Mouse (Mus musculus) neural tube, embryonic 14.5 days (tissue): ENCODE data around the gene Mef2d. TPM values are rescaled to one million over a fixed set of nuclear protein-coding genes. Genes with fewer than 3 reads are reported as not detected.
A peak's percentile ranks its signal among the peaks of the same experiment; 100 is the strongest.

Experiments
- ATAC-seq: fragments of 200-750 bp; cut with Nextera tagmentation; 2 replicates; pipeline ENCODE4 v1.8.0; 2017; ENCODE audit warnings: low read depth, mild to moderate bottlenecking, moderate TSS enrichment, moderate library complexity
- H3K27ac ChIP-seq: fragments of 300-500 bp; sonication (generic); 2 replicates; pipeline ENCODE4 v1.5.1; 2014; ENCODE audit warnings: low read depth, mild to moderate bottlenecking, control low read depth, low read length, moderate library complexity, mixed read lengths
- H3K27me3 ChIP-seq: fragments of 300-500 bp; sonication (generic); 2 replicates; pipeline ENCODE4 v1.6.1; 2014; ENCODE audit warnings: low read length; ENCODE audit not compliant: control insufficient read depth, insufficient read depth
- H3K36me3 ChIP-seq: fragments of 300-500 bp; sonication (generic); 2 replicates; pipeline ENCODE4 v1.6.1; 2014; ENCODE audit warnings: low read length, mixed read lengths; ENCODE audit not compliant: control insufficient read depth, insufficient read depth
- H3K4me1 ChIP-seq: fragments of 300-500 bp; sonication (generic); 2 replicates; pipeline ENCODE4 v1.6.1; 2014; ENCODE audit warnings: low read length; ENCODE audit not compliant: control insufficient read depth, insufficient read depth
- H3K4me2 ChIP-seq: fragments of 300-500 bp; sonication (generic); 2 replicates; pipeline ENCODE4 v1.6.1; 2014; ENCODE audit warnings: mild to moderate bottlenecking, low read depth, low read length, control low read depth
- H3K4me3 ChIP-seq: fragments of 300-500 bp; sonication (generic); 2 replicates; pipeline ENCODE4 v1.5.1; 2014; ENCODE audit warnings: low read depth, low read length, control low read depth, mixed read lengths
- H3K9ac ChIP-seq: fragments of 300-500 bp; sonication (generic); replicated peaks from 2 replicates; pipeline ENCODE4 v1.6.1; 2014; ENCODE audit warnings: low read depth, mild to moderate bottlenecking, control low read depth, low read length, mixed read lengths
- H3K9me3 ChIP-seq: fragments of 300-500 bp; sonication (generic); 2 replicates; pipeline ENCODE4 v1.6.1; 2016; ENCODE audit warnings: low read length; ENCODE audit not compliant: control insufficient read depth
- WGBS: fragments of 180-500 bp; shearing (Covaris S2); extraction: QIAGEN DNeasy Blood & Tissue Kit; methylation state at CpG from one replicate; pipeline ENCODE4 v1.1.7; 2014; 5-methylcytosine and 5-hydroxymethylcytosine counted together
- polyA plus RNA-seq: library from polyadenylated mRNA; unstranded; fragments of >200 nt; fragmentation: Nextera tagmentation; extraction: Ambion mirVana; gene quantifications from 2 replicates; pipeline ENCODE4 v1.2.1, GENCODE M21; 2014

Mef2d gene
- polyA plus RNA-seq, 1 experiment from 2014 or later: 19.6 TPM

DNA sequence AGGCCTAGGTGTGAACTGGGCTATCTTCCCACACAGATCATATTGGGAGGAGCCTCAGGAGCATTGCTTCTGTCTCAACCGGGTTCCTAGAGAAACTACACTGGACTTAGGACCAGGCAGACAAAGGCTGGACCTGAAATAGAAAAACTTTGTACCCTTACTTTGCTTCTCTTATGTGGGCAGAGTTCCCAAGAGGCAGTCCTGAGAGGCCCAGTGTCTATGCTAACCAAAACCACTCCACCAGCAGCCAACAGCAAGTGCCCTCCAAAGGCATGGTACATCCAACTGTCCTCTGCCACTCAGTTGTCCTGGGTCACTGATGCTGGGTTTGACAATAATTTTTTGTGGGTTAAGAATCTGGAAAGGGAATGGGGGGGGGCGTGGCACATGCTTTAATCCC, 9.7 kb upstream of the Mef2d start:
- WGBS: 78% methylated on average over 2 of the region's 2 CpGs
- H3K9ac ChIP-seq: no peak overlapping the region
- no peaks in the 10 kb centered on the region for H3K4me1 ChIP-seq

DNA sequence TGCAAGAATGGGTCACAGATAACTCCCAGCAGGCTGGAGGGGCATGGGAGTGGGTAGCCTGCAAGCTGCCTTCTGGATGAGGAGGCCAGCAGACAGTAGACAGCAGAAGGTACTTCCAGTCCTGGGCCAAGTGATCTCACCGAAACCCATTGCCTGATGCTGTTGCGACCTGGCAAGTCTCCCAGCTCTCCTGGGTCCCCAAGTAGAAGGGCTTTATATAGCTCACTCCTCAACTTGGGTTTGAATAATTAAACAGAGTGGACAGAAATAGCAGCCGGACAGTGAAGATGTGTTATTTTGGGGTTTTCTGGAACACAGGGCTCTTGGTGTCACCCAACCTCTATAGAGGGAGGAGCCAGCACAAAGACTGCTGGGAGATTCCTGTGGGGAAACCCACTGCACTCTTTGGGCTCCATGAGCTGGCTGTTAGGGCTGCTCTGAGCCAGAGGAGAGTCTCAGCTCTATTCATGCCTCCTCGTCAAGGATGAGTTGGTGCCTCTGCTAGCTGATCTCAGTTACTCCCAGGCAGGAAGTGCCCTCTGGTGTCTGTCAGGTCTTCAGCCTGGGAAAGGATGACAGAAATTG, 8.9 kb upstream of the Mef2d start:
- H3K9ac ChIP-seq: no peak overlapping the region
- 63% methylated on average over 4 of the region's 4 CpGs for WGBS
- no peaks in the 10 kb centered on the region for H3K36me3 ChIP-seq

More for the DNA sequence above, 9.7 kb upstream of the Mef2d start:
- Histone ChIP-seq H3K4me3 (no peak overlapping the region), H3K9me3 (no peaks in the 10 kb centered on the region), H3K27ac (no peak overlapping the region), H3K27me3 (no peaks in the 10 kb centered on the region), H3K36me3 (no peaks in the 10 kb centered on the region), H3K4me2 (no peak overlapping the region)
- no peak for ATAC-seq

DNA sequence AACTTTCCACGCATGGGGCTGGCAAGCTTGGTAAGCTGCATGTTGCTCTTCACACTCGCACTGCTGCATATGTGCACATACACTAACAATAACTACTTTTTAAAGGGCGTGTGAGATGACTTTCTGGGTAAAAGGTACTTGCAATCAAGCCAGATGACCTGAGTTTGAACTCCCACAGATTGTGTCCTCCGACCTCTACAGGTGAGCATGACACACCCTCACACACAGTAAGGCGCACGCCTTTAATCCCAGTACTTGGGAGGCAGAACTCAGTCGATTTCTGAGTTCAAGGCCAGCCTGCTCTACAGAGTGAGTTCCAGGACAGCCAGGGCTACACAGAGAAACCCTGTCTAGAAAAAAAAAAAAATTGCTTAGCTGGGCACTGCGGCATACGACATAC, 5.8 kb upstream of the Mef2d start:
- H3K4me2 ChIP-seq: no peak overlapping the region
- H3K9ac ChIP-seq: no peak overlapping the region
- 88% methylated on average over 9 of the region's 9 CpGs for WGBS
- ATAC-seq: no peak
- H3K4me3 ChIP-seq: no peak overlapping the region
- H3K4me1 ChIP-seq: peaks cover 13% of the 10 kb centered on the region
- no peaks in the 10 kb centered on the region for H3K36me3 ChIP-seq
- H3K27ac ChIP-seq: no peak overlapping the region
- no peaks in the 10 kb centered on the region for H3K9me3 ChIP-seq
- peaks cover 4% of the 10 kb centered on the region; the same call in 1 of the 2 replicates for H3K27me3 ChIP-seq

More for the DNA sequence above, 8.9 kb upstream of the Mef2d start:
- H3K9me3 ChIP-seq: no peaks in the 10 kb centered on the region
- H3K27ac ChIP-seq: no peak overlapping the region
- H3K4me2 ChIP-seq: no peak overlapping the region
- ATAC-seq: no peak
- H3K4me1 ChIP-seq: 0 out of 2 replicates have a peak, but pooled peaks cover 2% of the 10 kb centered on the region
- H3K4me3 ChIP-seq: no peak overlapping the region
- no peaks in the 10 kb centered on the region for H3K27me3 ChIP-seq

DNA sequence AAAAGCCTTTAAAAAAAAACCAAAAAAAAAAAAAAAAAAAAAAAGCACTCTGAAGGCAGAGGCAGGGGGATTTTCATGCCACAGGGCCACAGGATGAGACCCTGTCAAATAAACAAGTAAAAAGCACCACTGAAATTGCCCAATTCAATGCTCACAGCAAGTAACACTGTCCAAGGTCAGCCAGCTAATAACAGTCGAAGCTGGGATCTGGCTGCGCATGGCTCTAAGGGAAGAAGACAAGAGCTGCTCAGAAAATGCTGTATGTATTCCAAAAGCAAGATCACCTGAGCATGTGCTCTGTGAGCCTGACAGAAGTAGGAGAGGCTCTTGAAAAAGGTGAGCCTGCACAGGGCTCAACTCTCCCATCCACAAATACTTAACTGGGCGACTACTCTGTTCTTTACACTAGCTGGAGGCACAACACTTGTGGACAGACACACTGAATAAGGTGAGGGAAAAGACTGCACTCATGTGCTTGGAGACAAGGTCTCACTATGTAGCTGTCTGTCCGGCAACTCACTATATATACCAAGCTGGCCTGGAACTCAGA, 5.2 kb upstream of the Mef2d start:
- no peak overlapping the region for H3K9ac ChIP-seq

DNA sequence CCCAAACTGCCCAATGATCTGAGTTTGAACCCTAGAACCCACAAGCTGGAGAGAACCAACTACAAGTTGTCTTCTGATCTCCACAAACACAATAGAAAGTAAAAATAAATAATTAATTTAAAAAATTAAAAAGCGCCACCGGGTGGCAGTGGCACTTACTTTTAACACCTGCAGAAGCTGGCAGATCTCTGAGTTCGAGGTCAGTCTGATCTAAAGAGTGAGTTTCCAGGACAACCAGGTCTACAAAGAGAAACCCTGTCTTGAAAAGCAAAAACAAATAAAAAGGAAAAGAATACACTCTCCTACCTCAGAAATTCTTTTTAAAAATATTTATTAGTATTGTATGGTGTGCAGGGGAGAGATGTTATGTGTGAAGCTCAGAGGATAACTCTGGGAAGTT, 4.4 kb upstream of the Mef2d start:
- 13% methylated on average over 3 of the region's 3 CpGs for WGBS
- peak overlapping the region; percentile 93 for H3K4me2 ChIP-seq
- no peaks in the 10 kb centered on the region for H3K9me3 ChIP-seq
- H3K36me3 ChIP-seq: no peaks in the 10 kb centered on the region
- H3K27ac ChIP-seq: peak overlapping the region; percentile 74; the same call in 1 of the 2 replicates
- H3K4me1 ChIP-seq: peaks cover 13% of the 10 kb centered on the region
- ATAC-seq: no peak
- H3K9ac ChIP-seq: no peak overlapping the region
- H3K4me3 ChIP-seq: peak overlapping the region; percentile 43
- H3K27me3 ChIP-seq: peaks cover 4% of the 10 kb centered on the region

More for the DNA sequence above, 5.2 kb upstream of the Mef2d start:
- Histone ChIP-seq H3K27me3 (peaks cover 4% of the 10 kb centered on the region; the same call in 1 of the 2 replicates), H3K4me3 (no peak overlapping the region), H3K4me2 (0 out of 2 replicates have a peak overlapping the region, but pooled peaks have one; percentile 3), H3K9me3 (no peaks in the 10 kb centered on the region), H3K27ac (no peak overlapping the region), H3K4me1 (peaks cover 13% of the 10 kb centered on the region), H3K36me3 (no peaks in the 10 kb centered on the region)
- ATAC-seq: no peak
- 80% methylated on average over 4 of the region's 4 CpGs for WGBS

DNA sequence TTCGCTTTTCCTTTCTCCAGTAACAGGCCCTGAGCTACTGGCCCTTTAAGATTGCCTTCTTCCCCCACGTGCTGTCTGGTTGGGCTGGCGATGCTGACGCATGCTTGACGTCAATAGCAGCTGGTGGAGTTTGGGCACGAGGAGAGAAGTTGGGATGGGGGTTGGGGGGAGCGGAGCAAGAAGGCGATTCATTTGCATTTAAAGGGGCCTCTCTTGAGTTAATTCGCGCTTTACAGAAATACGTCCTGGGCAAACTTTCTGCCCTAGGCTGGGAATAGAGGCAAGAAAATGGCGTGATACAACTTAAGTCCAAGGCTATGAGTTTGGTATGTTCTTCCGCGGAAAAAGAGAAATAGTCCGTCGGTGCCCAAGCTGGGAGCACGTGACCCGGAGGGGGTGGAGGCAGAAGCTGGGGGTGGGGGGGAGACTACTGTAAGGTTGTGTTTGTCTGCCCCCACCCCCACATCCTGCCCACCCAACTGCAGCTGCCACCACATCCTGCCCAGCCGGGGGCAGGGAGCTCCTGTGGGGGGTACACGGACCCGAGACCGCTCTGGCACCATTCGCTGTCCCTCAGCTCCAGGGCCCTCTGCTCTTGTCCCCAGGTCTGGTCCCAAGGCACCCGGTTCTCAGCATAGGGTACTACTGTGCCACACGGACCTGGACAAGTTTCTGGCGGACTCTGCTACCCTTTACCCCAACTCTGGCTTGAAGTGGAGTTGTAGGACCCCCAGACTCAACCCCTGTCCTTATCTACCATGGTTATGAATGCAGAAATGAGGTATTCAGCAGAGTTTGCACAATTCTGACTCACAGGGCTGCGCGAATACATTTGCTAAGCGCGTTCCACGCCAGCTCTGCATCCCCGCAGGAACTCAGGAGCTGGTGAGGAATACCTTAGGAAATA, 3.6 kb upstream of the Mef2d start:
- Histone ChIP-seq H3K4me1 (peaks cover 16% of the 10 kb centered on the region), H3K4me3 (peak overlapping the region; percentile 43), H3K27me3 (peaks cover 4% of the 10 kb centered on the region), H3K36me3 (no peaks in the 10 kb centered on the region), H3K27ac (peak overlapping the region; percentile 74), H3K9ac (peak overlapping the region; percentile 37), H3K9me3 (no peaks in the 10 kb centered on the region), H3K4me2 (peak overlapping the region; percentile 93)
- WGBS: under 1% methylated on average over 32 of the region's 32 CpGs
- peak; percentile 81 for ATAC-seq

DNA sequence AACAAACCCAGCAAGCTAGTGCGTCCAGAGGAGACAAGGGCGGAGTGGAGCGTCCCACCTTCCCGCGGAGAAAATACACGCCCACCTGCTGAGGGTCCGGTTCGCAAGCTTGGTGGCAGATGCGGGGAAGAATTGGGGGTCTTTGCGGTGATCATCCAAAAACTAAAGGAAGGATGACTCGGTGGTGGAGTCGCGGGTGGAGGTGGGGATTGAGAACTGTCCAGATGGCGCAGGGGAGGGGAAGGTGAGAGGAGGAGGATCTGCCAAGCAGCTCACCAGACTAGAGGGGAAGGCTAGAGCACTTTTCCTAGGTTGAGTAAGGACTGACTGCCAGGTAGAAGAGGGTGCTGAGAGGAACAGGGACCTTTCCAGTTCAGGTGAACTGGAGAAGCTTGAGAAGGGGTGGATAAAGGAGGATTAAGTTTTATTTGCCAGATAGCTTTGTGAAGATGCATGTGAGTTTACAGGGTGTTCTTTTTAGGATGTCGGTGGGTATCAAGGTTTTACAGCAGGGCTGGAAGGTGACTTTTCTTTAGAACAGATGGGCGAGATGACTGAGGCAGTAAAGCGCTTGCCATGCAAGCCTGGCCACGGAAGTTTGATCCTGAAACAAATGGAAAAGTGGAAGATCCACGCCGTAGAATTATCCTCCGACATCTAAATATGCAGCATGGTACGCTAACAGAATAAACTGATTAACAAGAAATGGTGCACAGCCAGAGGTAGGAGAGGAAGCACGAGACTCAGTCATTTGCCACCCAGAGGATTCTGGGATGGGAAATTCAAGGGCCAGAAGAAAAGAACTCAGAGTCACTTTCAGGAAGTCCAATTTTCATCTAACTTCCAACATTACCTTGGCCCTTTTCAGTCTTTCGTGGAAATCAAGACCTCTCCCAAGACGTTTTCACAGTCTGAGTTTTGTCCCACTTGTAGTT, 2.7 kb upstream of the Mef2d start:
- peaks cover 25% of the 10 kb centered on the region for H3K4me1 ChIP-seq
- no peaks in the 10 kb centered on the region for H3K36me3 ChIP-seq
- no peaks in the 10 kb centered on the region for H3K9me3 ChIP-seq
- H3K27me3 ChIP-seq: peaks cover 4% of the 10 kb centered on the region
- peak overlapping the region; percentile 37 for H3K9ac ChIP-seq
- peak overlapping the region; percentile 74 for H3K27ac ChIP-seq
- 13% methylated on average over 25 of the region's 25 CpGs for WGBS
- H3K4me3 ChIP-seq: peak overlapping the region; percentile 43
- ATAC-seq: no peak
- peak overlapping the region; percentile 93 for H3K4me2 ChIP-seq

DNA sequence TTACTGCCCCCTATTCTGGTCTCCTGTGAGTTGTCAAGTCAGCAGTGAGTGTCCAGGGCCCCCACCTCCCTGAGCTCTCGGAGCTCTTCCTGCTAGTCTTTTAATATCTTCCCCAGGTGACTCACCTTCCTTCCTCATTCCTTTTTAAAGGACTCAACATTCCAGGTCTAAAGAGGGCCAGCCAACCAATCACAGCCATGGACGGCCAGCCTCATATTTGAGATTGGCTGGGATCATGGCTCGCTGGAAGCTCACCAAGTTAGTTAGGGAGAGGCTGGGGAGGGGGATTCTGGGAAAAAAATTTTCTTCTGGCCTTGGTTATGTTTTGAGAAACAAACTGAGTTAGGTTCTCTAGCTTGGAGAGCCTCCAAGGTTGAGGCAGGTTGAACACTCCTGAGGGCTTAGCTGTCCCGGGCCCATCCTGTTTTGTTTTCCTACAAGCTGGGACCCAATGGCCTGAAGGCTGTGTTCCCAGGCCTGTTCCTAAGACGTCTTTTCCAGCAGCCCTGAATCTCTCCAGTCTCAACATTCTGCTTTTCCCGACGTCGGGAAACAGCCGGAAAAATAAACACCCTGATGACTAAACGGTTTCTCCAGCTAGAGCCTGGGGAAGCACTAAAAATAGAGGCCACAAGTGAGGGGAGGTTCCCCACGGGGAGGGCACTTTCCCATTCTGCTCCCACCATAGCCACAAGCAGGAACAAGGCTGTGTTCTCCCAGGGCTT, 1.8 kb upstream of the Mef2d start:
- H3K4me1 ChIP-seq: peaks cover 34% of the 10 kb centered on the region
- H3K4me3 ChIP-seq: no peak overlapping the region

More for the DNA sequence above, 1.8 kb upstream of the Mef2d start:
- no peaks in the 10 kb centered on the region for H3K36me3 ChIP-seq
- H3K27ac ChIP-seq: peak overlapping the region; percentile 96
- H3K9me3 ChIP-seq: no peaks in the 10 kb centered on the region
- H3K9ac ChIP-seq: no peak overlapping the region
- H3K4me2 ChIP-seq: no peak overlapping the region
- ATAC-seq: no peak
- 23% methylated on average over 11 of the region's 11 CpGs for WGBS
- peaks cover 4% of the 10 kb centered on the region for H3K27me3 ChIP-seq
